Mouse (Mus musculus) CD4-positive, CD25-positive, alpha-beta regulatory T cell, adult 4 months (primary cell): ENCODE measurements around the gene Nid2. TPM values are rescaled to one million over a fixed set of nuclear protein-coding genes. Genes with fewer than 3 reads are reported as not detected.
A peak's percentile ranks its signal among the peaks of the same experiment; 100 is the strongest.

ENCODE experiments used
- ATAC-seq: one replicate; pipeline ENCODE4 v1.8.0; 2017
- polyA plus RNA-seq, 2 experiments: library from polyadenylated mRNA; unstranded; fragments of 100-300 nt; shearing (Covaris generic); gene quantifications; one replicate each; pipeline ENCODE4 v1.2.1; 2017

Nid2 gene
- polyA plus RNA-seq, 2 experiments from 2014 or later, result 1.1 to 5.1 TPM

- no peak for ATAC-seq
Measured at GRCm38 (mm10) chr14:19788443-19788842, 37.4 kb downstream of the Nid2 start.

GRCm38 (mm10) chr14:19794881-19795280 is 43.8 kb downstream of the Nid2 start:
- ATAC-seq, result no peak

GRCm38 (mm10) chr14:19796541-19797304 is 45.7 kb downstream of the Nid2 start:
- ATAC-seq, result no peak

- no peak for ATAC-seq
Measured at GRCm38 (mm10) chr14:19800485-19800884, 49.4 kb downstream of the Nid2 start.

GRCm38 (mm10) chr14:19801474-19802215 is 50.6 kb downstream of the Nid2 start:
- no peak for ATAC-seq

GRCm38 (mm10) chr14:19803222-19803621 is 52.2 kb downstream of the Nid2 start:
- no peak for ATAC-seq

- no peak for ATAC-seq
Measured at GRCm38 (mm10) chr14:19803623-19804022, 52.6 kb downstream of the Nid2 start.

GRCm38 (mm10) chr14:19807339-19807738 is 56.3 kb downstream of the Nid2 start:
- ATAC-seq, result no peak

GRCm38 (mm10) chr14:19807858-19808257 is 56.8 kb downstream of the Nid2 start:
- no peak for ATAC-seq

GRCm38 (mm10) chr14:19809934-19810333 is 58.9 kb downstream of the Nid2 start:
- ATAC-seq, result no peak

- ATAC-seq, result no peak
Measured at GRCm38 (mm10) chr14:19813061-19813460, 62.0 kb downstream of the Nid2 start.

GRCm38 (mm10) chr14:19817949-19818348 is 66.9 kb downstream of the Nid2 start:
- peak; percentile 84 for ATAC-seq

GRCm38 (mm10) chr14:19821686-19822085 is 70.6 kb downstream of the Nid2 start:
- ATAC-seq, result no peak

- ATAC-seq, result peak; percentile 96
Measured at GRCm38 (mm10) chr14:19823321-19824142, 72.5 kb downstream of the Nid2 start, which contains the start of gene Rtraf. Gene Rtraf (minus strand): TSS chr14:19823824.

GRCm38 (mm10) chr14:19825481-19825880 is 74.4 kb downstream of the Nid2 start:
- ATAC-seq, result no peak

GRCm38 (mm10) chr14:19836289-19836688 is 85.2 kb downstream of the Nid2 start:
- ATAC-seq, result no peak

GRCm38 (mm10) chr14:19839600-19840332 is 88.7 kb downstream of the Nid2 start:
- ATAC-seq, result peak; percentile 67

- no peak for ATAC-seq
Measured at GRCm38 (mm10) chr14:19853471-19853870, 102.4 kb downstream of the Nid2 start.

- no peak for ATAC-seq
Measured at GRCm38 (mm10) chr14:19858279-19858678, 107.2 kb downstream of the Nid2 start.

- ATAC-seq, result no peak
Measured at GRCm38 (mm10) chr14:19858808-19859776, 108.0 kb downstream of the Nid2 start.

GRCm38 (mm10) chr14:19860281-19860680 is 109.2 kb downstream of the Nid2 start:
- ATAC-seq, result no peak
